Mouse (Mus musculus) bone marrow macrophage, adult 2 months (primary cell): ENCODE measurements around the gene Krtcap2. TPM values are rescaled to one million over a fixed set of nuclear protein-coding genes. Genes with fewer than 3 reads are reported as not detected.

ENCODE experiments used
- H3K27ac ChIP-seq: 2 replicates; pipeline ENCODE4 v1.5.1; 2012; ENCODE audit warnings: low read depth, low read length; ENCODE audit not compliant: insufficient read depth
- H3K4me1 ChIP-seq: 2 replicates; pipeline ENCODE4 v1.6.1; 2012; ENCODE audit warnings: low read length; ENCODE audit not compliant: control insufficient read depth, insufficient read depth
- H3K4me3 ChIP-seq: 2 replicates; pipeline ENCODE4 v1.5.1; 2012; ENCODE audit warnings: mild to moderate bottlenecking, low read length, moderate library complexity; ENCODE audit not compliant: insufficient read depth
- CTCF ChIP-seq: IDR thresholded peaks from 2 replicates; pipeline ENCODE4 v1.5.1; 2012; ENCODE audit warnings: low read depth, mild to moderate bottlenecking, low read length, moderate library complexity
- POLR2A ChIP-seq: IDR thresholded peaks from 2 replicates; pipeline ENCODE4 v1.6.1; 2012; ENCODE audit warnings: mild to moderate bottlenecking, low read depth, low read length, borderline replicate concordance
- polyA plus RNA-seq: library from polyadenylated mRNA; stranded (reverse); fragments of >200 nt; gene quantifications from 2 replicates; pipeline ENCODE4 v1.2.4, GENCODE M21; 2012; ENCODE audit not compliant: missing spikeins, insufficient read depth, insufficient read length

The Krtcap2 gene
- polyA plus RNA-seq, 1 experiment = 97.0 TPM

DNA sequence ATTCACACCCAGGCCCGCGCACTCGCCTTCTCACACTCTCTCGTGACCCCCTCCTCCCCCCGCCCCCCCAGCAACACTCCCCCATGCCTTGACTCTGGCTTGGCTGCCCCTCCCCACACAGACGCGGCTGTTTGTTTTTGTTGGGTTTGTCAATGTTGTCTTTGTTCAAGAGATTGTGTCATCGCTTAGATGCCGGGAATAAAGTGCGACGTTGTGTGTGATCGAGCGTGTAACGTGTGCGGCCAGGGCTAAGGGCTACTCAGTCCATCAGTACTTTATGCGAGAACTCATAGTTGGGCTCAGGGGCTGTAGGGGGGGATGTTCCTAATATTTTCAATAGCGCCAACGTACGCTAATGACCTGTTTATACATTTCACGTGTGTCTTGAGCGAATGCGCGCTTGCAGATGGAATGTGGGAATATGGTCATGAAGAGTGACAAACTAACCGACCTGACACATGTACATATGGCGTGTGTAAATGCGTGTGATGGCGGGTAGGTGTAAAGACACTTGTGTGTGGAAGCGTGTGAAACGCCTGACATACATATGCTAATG is 34.4 kb downstream of the Krtcap2 start:
- peak overlapping the region; percentile 65 for H3K4me3 ChIP-seq
- H3K27ac ChIP-seq = no peak overlapping the region
- TF ChIP-seq POLR2A (no peak), CTCF (no peak)
- H3K4me1 ChIP-seq = peaks cover 15% of the 10 kb centered on the region

DNA sequence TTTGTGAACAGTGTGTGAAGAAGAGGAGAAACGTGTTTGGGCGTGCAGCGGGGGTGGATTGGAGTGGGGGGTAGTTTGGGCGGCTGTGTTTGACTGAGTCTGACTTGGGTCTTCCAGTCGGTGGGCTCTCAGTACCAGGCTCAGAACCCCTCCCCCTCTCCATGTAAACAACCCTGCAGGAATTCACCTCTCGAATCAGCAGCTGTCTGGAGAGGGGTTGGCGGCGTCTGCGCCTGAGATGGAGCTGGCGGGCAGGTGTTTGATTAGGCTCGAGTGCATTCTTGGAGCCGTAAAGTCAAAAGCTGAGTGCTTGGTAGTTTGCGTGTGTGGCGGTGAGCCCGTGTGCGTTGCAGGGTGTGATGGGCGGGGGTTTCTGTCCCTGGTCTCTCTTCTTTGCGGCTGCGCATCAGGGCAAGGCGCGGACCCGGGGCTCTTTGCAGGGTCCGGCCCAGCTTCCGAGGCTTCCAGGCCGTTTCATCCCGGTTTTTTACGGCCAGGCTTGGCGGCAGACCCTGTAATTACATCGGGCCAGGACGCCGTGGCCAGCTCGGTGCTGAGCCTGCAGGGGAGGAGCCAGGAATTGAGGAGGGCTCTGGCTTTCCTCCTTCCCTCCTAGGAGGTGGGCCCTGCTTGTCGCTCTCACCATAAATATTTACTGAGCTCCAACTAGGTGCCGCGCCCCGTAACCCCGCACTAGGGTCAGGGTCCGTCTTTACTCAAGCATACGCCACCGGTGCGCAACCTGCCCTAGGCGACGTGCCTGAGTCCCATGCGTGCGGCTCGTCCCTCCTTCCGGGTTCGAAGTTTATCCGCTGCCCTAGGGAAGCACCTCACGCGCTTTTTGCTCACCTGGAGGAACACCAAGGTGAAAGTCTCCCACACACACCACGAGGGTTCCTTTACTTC is 35.1 kb downstream of the Krtcap2 start, which contains the start of gene Efna1:
Gene Efna1 (minus strand): TSS at position 537 of the 906 bp plus-strand sequence.
- peak within 1 kb of the TSS; percentile 65 for H3K4me3 ChIP-seq

DNA sequence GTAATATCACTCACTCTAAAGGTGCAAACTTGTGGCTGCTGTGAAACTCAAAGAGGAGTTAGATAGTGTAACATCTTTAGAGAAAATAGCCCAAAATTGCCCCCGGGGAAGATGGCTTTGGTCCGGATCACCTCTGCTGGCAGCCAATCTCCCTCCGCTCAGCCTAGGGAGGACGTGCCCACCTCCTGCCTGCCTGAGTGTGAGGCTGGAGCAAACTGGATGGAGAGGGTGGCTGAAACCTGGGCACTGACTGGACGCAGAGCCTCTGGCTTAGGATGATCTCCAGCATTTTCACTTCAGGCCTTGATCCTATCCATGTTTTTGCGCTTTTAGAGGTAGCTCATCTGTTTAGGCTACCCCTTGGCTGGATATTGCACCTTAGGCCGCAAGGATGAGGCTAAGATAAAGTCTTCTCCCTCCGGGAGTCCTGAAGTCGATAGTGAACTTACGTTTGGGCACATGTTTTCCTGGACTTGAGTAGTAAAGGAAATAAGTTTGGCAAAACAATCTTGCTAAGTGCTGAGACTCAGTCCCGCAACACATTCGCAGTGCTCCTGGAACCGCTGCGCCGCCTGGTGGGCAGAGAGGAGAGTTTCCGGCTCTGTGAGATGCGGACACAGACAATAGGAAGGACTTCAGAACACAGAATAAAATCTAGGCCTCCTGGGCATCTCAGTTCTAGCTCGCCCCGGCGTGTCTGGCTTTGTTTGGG is 36.0 kb downstream of the Krtcap2 start:
- H3K4me3 ChIP-seq = no peak overlapping the region
- H3K27ac ChIP-seq = no peak overlapping the region
- H3K4me1 ChIP-seq = peaks cover 22% of the 10 kb centered on the region

More for the DNA sequence above, 35.1 kb downstream of the Krtcap2 start, which contains the start of gene Efna1:
- no peak for TF ChIP-seq CTCF
- no peak for TF ChIP-seq POLR2A
- peaks cover 21% of the 10 kb centered on the region for H3K4me1 ChIP-seq
- no peak within 1 kb of the TSS for H3K27ac ChIP-seq

DNA sequence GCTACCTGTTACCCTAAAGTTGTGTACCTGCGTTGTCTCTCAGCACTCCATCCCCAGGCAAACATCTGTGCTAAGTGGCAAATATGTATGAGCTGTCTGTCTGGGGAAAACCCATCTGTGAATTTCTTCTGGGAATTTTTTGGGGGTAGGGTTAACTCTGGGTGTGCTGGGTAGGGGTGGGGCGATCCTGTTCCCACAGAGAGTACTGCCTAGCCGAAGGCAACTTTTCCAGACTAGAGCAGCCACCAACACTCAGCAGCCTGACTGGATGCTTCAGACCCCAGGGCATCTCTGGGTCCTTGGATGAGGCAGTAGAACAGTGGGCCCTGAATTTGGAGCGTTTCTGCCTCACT is 36.5 kb downstream of the Krtcap2 start:
- no peak overlapping the region for H3K4me3 ChIP-seq
- H3K27ac ChIP-seq = no peak overlapping the region
- peaks cover 22% of the 10 kb centered on the region for H3K4me1 ChIP-seq
- TF ChIP-seq POLR2A (no peak), CTCF (no peak)

More for the DNA sequence above, 36.0 kb downstream of the Krtcap2 start:
- no peak for TF ChIP-seq POLR2A
- peak; percentile 79 for TF ChIP-seq CTCF

GRCm38 (mm10) chr3:89284261-89284660 is 38.5 kb downstream of the Krtcap2 start:
- H3K4me3 ChIP-seq = no peak overlapping the region
- H3K27ac ChIP-seq = no peak overlapping the region
- H3K4me1 ChIP-seq = peaks cover 33% of the 10 kb centered on the region
- TF ChIP-seq POLR2A (no peak), CTCF (no peak)

DNA sequence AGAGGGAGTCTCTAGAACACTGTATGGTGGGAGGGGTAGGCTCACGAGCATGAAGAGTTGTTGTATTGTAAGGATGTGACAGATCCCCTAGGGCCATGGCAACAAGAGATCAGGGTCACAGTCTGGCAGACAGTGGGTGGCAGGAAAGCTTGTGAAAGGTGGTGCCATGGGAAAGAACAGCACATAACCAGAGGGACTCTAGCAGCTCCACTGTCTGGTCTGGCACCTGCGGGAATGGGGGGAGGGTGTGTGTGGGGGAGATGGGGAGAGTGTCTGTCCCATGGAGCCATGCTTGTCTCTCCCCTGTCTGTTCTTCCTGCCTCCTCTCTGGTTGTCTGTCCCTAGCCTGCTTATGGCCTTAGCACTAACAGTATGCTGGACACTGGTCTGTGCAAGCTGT is 39.8 kb downstream of the Krtcap2 start:
- Histone ChIP-seq H3K27ac (peak overlapping the region; percentile 79), H3K4me3 (0 out of 2 replicates have a peak overlapping the region, but pooled peaks have one; percentile 6), H3K4me1 (peaks cover 29% of the 10 kb centered on the region)
- TF ChIP-seq CTCF (no peak), POLR2A (no peak)

DNA sequence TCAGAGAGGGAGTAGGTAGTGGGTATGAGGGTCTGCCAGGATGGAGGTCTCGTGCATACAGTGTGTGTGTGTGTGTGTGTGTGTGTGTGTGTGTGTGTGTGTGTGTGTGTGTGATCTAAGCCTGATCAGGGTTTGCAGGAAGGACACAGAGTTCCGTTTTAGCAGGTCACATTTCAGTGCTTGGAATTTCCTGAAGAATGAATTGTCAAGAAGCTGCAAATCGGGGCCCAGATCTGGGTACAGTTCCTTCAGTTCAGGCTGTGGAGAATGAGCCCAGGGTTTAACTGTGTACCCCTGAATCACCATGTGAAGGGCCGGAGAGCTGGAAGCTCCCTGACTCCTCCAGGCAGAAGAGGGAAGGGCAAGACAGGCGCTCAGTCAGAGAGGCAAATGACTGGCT is 41.5 kb downstream of the Krtcap2 start:
- H3K4me1 ChIP-seq = peaks cover 28% of the 10 kb centered on the region
- no peak for TF ChIP-seq CTCF
- TF ChIP-seq POLR2A = no peak
- no peak overlapping the region for H3K27ac ChIP-seq
- H3K4me3 ChIP-seq = no peak overlapping the region

GRCm38 (mm10) chr3:89288503-89288928 is 42.8 kb downstream of the Krtcap2 start:
- H3K4me3 ChIP-seq = no peak overlapping the region
- TF ChIP-seq CTCF = no peak
- no peak for TF ChIP-seq POLR2A
- peaks cover 28% of the 10 kb centered on the region for H3K4me1 ChIP-seq
- no peak overlapping the region for H3K27ac ChIP-seq

- Histone ChIP-seq H3K27ac (no peak overlapping the region), H3K4me1 (peaks cover 35% of the 10 kb centered on the region), H3K4me3 (no peak overlapping the region)
- TF ChIP-seq POLR2A (no peak), CTCF (no peak)
Measured at GRCm38 (mm10) chr3:89291874-89292273, 46.1 kb downstream of the Krtcap2 start.

GRCm38 (mm10) chr3:89292303-89292702 is 46.5 kb downstream of the Krtcap2 start:
- no peak for TF ChIP-seq POLR2A
- TF ChIP-seq CTCF = no peak
- Histone ChIP-seq H3K4me1 (peaks cover 40% of the 10 kb centered on the region), H3K4me3 (no peak overlapping the region), H3K27ac (no peak overlapping the region)
